Mouse (Mus musculus) myocyte (in vitro differentiated cells): ENCODE results near the gene Tmem205. TPM values are rescaled to one million over a fixed set of nuclear protein-coding genes. Genes with fewer than 3 reads are reported as not detected.

ENCODE experiments used
- H3K27me3 ChIP-seq: one replicate; pipeline ENCODE4 v1.6.1; 2011; ENCODE audit not compliant: control insufficient read depth, insufficient read depth, insufficient read length
- H3K36me3 ChIP-seq: one replicate; pipeline ENCODE4 v1.6.1; 2011; ENCODE audit not compliant: control insufficient read depth, insufficient read depth
- H3K4me2 ChIP-seq: one replicate; pipeline ENCODE4 v1.6.1; 2011; ENCODE audit warnings: low read depth, control low read depth
- H3K4me3 ChIP-seq: one replicate; pipeline ENCODE4 v1.5.1; 2011; ENCODE audit warnings: mild to moderate bottlenecking, control low read depth, moderate library complexity
- H3K79me2 ChIP-seq: one replicate; pipeline ENCODE4 v1.6.1; 2011; ENCODE audit not compliant: control insufficient read depth, insufficient read depth
- H3ac ChIP-seq: one replicate; pipeline ENCODE4 v1.6.1; 2011; ENCODE audit not compliant: control insufficient read depth, insufficient read length
- CEBPB ChIP-seq: IDR thresholded peaks from 2 replicates; pipeline ENCODE4 v1.6.1; 2011; ENCODE audit warnings: mild to moderate bottlenecking, moderate library complexity; ENCODE audit not compliant: poor library complexity, insufficient read depth, severe bottlenecking
- MAX ChIP-seq: IDR thresholded peaks from one replicate; pipeline ENCODE4 v1.6.1; 2011; ENCODE audit warnings: low read depth, mild to moderate bottlenecking, control low read depth
- MYOD1 ChIP-seq, 3 experiments: IDR thresholded peaks; one replicate each; pipeline ENCODE4 v1.6.1; 2011; ENCODE audit warnings: control low read depth in 2 of 3, low read depth in 2 of 3, mild to moderate bottlenecking in 2 of 3, moderate library complexity in 1 of 3; ENCODE audit not compliant: insufficient read length in 2 of 3, control insufficient read depth in 1 of 3
- POLR2A ChIP-seq: IDR thresholded peaks from one replicate; pipeline ENCODE4 v1.6.1; 2011; ENCODE audit warnings: low read depth, mild to moderate bottlenecking, control low read depth, moderate library complexity; ENCODE audit not compliant: insufficient read length
- POLR2AphosphoS2 ChIP-seq: IDR thresholded peaks from one replicate; pipeline ENCODE4 v1.6.1; 2011; ENCODE audit warnings: low read depth, control low read depth; ENCODE audit not compliant: insufficient read length
- REST ChIP-seq: IDR thresholded peaks from one replicate; pipeline ENCODE4 v1.6.1; 2011; ENCODE audit warnings: mild to moderate bottlenecking, control low read depth, moderate library complexity; ENCODE audit not compliant: insufficient read depth, insufficient read length
- SRF ChIP-seq: IDR thresholded peaks from one replicate; pipeline ENCODE4 v1.6.1; 2011; ENCODE audit warnings: low read depth; ENCODE audit not compliant: control insufficient read depth, insufficient read length
- TCF12 ChIP-seq: IDR thresholded peaks from one replicate; pipeline ENCODE4 v1.6.1; 2011; ENCODE audit warnings: mild to moderate bottlenecking, control low read depth; ENCODE audit not compliant: poor library complexity, insufficient read depth, severe bottlenecking
- TCF3 ChIP-seq: IDR thresholded peaks from one replicate; pipeline ENCODE4 v1.6.1; 2011; ENCODE audit warnings: low read depth, control low read depth; ENCODE audit not compliant: insufficient read length
- USF1 ChIP-seq: IDR thresholded peaks from one replicate; pipeline ENCODE4 v1.6.1; 2011; ENCODE audit warnings: low read depth, mild to moderate bottlenecking, control low read depth, moderate library complexity
- polyA plus RNA-seq: library from polyadenylated mRNA; unstranded; fragments of >200 nt; fragmentation: generic; extraction: Trizol; gene quantifications from one replicate; pipeline ENCODE4 v1.2.1, GENCODE M21; 2012; ENCODE audit warnings: missing spikeins

Gene Tmem205
- polyA plus RNA-seq, 1 experiment = 55.1 TPM

GRCm38 (mm10) chr9:21876601-21877000 is 50.8 kb downstream of the Tmem205 start:
- TF ChIP-seq CEBPB (no peak), REST (no peak), SRF (no peak), POLR2AphosphoS2 (no peak), MAX (no peak), MYOD1 (IDR thresholded peaks at IDR 0.05; ENCODE audit: control insufficient read depth in 1 of 3, insufficient read length in 2 of 3, low read depth in 2 of 3) (no peak), TCF12 (no peak), USF1 (no peak), TCF3 (no peak), POLR2A (no peak)
- Histone ChIP-seq H3K4me2 (no peak overlapping the region), H3K36me3 (no peaks in the 10 kb centered on the region)

GRCm38 (mm10) chr9:21872204-21872603 is 55.2 kb downstream of the Tmem205 start:
- Histone ChIP-seq H3ac (no peak overlapping the region), H3K4me3 (no peak overlapping the region), H3K27me3 (peaks cover 33% of the 10 kb centered on the region), H3K4me2 (no peak overlapping the region), H3K79me2 (no peaks in the 10 kb centered on the region), H3K36me3 (no peaks in the 10 kb centered on the region)
- TF ChIP-seq POLR2AphosphoS2 = no peak
- TF ChIP-seq POLR2A = no peak
- no peak for TF ChIP-seq REST
- TF ChIP-seq CEBPB = no peak

More at GRCm38 (mm10) chr9:21876601-21877000, 50.8 kb downstream of the Tmem205 start:
- Histone ChIP-seq H3ac (no peak overlapping the region), H3K79me2 (no peaks in the 10 kb centered on the region), H3K4me3 (no peak overlapping the region), H3K27me3 (peaks cover 29% of the 10 kb centered on the region)

Other genes with a start within 250 kb of the Tmem205 start
- 106 TPM for gene Ldlr, start 204.1 kb downstream of the Tmem205 start, polyA plus RNA-seq
- gene Spc24, start 167.3 kb downstream of the Tmem205 start, polyA plus RNA-seq = 31.0 TPM
- 49.4 TPM for gene Kank2, start 128.8 kb downstream of the Tmem205 start, polyA plus RNA-seq
- gene Angptl8, start 92.0 kb downstream of the Tmem205 start, polyA plus RNA-seq = not detected
- 20.3 TPM for gene Dock6, start 74.9 kb downstream of the Tmem205 start, polyA plus RNA-seq
- 24.1 TPM for gene Rab3d, start 9.4 kb downstream of the Tmem205 start, polyA plus RNA-seq
- 2.5 TPM for gene Ccdc159, start 85 bp downstream of the Tmem205 start, polyA plus RNA-seq
- 21.5 TPM for gene Plppr2, start 9.5 kb upstream of the Tmem205 start, polyA plus RNA-seq
- gene Swsap1, start 28.2 kb upstream of the Tmem205 start, polyA plus RNA-seq = 8.9 TPM
- gene Epor, start 36.0 kb upstream of the Tmem205 start, polyA plus RNA-seq = 3.2 TPM
- gene Rgl3, start 61.9 kb upstream of the Tmem205 start, polyA plus RNA-seq = 11.2 TPM
- gene Ccdc151, start 75.1 kb upstream of the Tmem205 start, polyA plus RNA-seq = 0.13 TPM
- gene Prkcsh, start 75.2 kb upstream of the Tmem205 start, polyA plus RNA-seq = 127 TPM
- 0.06 TPM for gene Elavl3, start 124.5 kb upstream of the Tmem205 start, polyA plus RNA-seq
- not detected for gene Gm49318, start 143.7 kb upstream of the Tmem205 start, polyA plus RNA-seq
- 8.3 TPM for gene Zfp653, start 143.8 kb upstream of the Tmem205 start, polyA plus RNA-seq
- 37.0 TPM for gene Ecsit, start 157.9 kb upstream of the Tmem205 start, polyA plus RNA-seq
- 7.1 TPM for gene Cnn1, start 171.7 kb upstream of the Tmem205 start, polyA plus RNA-seq
- 95.3 TPM for gene Elof1, start 189.6 kb upstream of the Tmem205 start, polyA plus RNA-seq
- gene Acp5, start 208.2 kb upstream of the Tmem205 start, polyA plus RNA-seq = 0.16 TPM
- gene Pigyl, start 229.3 kb upstream of the Tmem205 start, polyA plus RNA-seq = 48.5 TPM